ENCODE assay signal across 16 mouse cellular contexts in the genomic region with DNA sequence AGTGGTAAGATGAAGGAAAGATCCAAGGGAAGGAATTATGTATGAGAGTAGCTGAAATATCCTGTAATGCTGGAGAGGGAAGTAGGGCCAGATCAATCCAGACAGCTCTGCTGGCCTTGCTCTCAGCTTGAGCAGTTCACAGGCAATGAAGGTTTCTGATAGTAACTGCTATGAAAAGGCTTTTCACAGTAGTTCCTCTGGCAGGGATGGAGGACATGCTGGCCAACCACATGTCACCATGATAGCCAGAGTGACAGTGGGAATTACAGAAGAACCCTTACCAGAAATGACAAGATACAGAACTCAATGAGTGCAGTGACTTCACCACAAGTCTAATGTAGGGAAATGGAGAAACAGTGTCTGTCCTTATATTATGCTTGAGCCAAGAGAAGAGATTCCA.
"Had no signal": no experiment of that assay in that cellular context is flagged by ENCODE, and none has a peak within 500 bp of the region (broad histone marks: within the 10 kb centered on the region; RNA-seq: fewer than 3 reads in every experiment).

No protein-coding gene starts in this region.

- H3K36me3 ChIP-seq: neural tube, embryonic 13.5 days; neural tube, embryonic 15.5 days; stomach, embryonic 15.5 days had no signal

- H3K4me2 ChIP-seq: neural tube, embryonic 13.5 days; neural tube, embryonic 15.5 days; stomach, embryonic 15.5 days had no signal

- H3K4me1 ChIP-seq: neural tube, embryonic 15.5 days; stomach, embryonic 15.5 days had no signal

- H3K27me3 ChIP-seq: neural tube, embryonic 13.5 days; neural tube, embryonic 15.5 days; stomach, embryonic 15.5 days had no signal

- H3K4me3 ChIP-seq: neural tube, embryonic 13.5 days; neural tube, embryonic 15.5 days; stomach, embryonic 15.5 days had no signal

- DNase-seq: retina, postnatal 1 day; right cerebral cortex, adult 18-20 months; right cerebral cortex, postnatal 14 days; right cerebral cortex, postnatal 25 days; right cerebral cortex, postnatal 4 days; spleen, adult 18-20 months; thymus, adult 18-20 months; thymus, adult 2 months; thymus, postnatal 14 days; thymus, postnatal 25 days; thymus, postnatal 36 days; thymus, postnatal 4 days had no signal

- H3K9ac ChIP-seq: neural tube, embryonic 13.5 days; neural tube, embryonic 15.5 days; stomach, embryonic 15.5 days had no signal

- H3K9me3 ChIP-seq: neural tube, embryonic 13.5 days; neural tube, embryonic 15.5 days; stomach, embryonic 15.5 days had no signal

- H3K27ac ChIP-seq: neural tube, embryonic 13.5 days; neural tube, embryonic 15.5 days; stomach, embryonic 15.5 days; stomach, postnatal 0 days had no signal
